Mouse (Mus musculus): Measurements from ENCODE around the gene Parp3. TPM values are rescaled to one million over a fixed set of nuclear protein-coding genes. Genes with fewer than 3 reads are reported as not detected.
A peak's percentile ranks its signal among the peaks of the same experiment; 100 is the strongest.

The Parp3 gene
- total RNA-seq, 1 experiment from 2014 or later: 15.3 TPM

DNA sequence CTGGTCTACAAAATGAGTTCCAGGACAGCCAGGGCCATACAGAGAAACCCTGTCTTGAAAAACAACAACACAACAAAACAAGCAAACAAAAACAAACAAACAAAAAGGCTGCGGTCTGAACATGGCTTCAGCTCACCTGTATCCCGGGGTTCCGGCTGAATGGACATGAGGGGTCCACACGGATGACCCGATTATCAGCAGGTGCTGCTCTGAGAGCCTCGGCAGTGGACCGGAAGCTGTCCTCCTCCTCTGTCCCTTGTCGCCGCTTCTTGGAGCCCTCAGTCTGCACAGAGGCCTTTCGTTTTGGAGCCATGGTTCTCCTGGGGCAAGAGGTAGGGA is 1.1 kb downstream of the Parp3 start, which contains the start of gene Rrp9:
TSS of gene Rrp9 (plus strand) at position 301 of the 339 bp plus-strand sequence.
- ATAC-seq (replicated peaks; ENCODE audit: low read depth, poor library complexity, severe bottlenecking): no peak

DNA sequence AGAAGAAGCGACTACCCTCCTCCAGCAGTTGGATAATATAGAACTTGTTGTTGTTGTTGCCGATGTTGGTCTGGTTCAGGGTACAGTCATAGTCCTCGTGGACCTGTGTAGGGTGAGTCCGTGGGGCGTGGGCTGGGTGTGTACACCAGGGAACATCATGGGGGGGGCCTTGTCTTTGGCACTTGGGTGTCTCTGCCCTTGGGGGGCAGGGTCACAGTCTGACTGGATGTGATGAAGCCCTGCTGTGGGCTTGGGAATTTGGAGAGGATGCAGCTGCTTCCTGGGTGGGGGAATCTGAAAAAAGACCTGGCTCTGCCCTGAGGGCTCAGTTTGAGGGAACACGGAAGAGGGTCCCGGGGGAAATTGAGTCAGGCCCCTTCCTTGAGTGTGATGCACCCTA is 1.7 kb downstream of the Parp3 start:
- no peak for ATAC-seq (replicated peaks; ENCODE audit: low read depth, poor library complexity, severe bottlenecking)

DNA sequence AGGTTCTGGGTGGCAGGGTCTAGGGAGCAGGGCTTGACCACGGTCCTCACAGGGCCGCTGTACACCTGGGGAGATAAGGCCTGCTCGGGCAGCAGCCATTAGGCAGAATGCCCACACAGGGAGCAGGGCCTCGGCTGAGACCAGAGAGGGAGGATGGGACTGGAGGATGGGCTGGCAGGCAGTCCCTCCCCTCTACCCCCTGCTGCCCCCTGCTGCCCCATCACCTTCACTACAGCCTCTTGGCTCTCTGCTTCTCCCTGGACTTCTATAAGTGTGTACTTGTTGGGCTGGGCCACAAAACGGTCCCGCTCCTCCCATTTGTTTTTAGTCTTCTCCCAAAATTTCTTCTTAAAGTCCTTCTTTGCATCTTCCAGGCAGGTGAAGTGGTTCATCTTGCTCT is 2.3 kb downstream of the Parp3 start:
- ATAC-seq (replicated peaks; ENCODE audit: low read depth, poor library complexity, severe bottlenecking): peak; percentile 31; the same call in 1 of the 2 replicates

DNA sequence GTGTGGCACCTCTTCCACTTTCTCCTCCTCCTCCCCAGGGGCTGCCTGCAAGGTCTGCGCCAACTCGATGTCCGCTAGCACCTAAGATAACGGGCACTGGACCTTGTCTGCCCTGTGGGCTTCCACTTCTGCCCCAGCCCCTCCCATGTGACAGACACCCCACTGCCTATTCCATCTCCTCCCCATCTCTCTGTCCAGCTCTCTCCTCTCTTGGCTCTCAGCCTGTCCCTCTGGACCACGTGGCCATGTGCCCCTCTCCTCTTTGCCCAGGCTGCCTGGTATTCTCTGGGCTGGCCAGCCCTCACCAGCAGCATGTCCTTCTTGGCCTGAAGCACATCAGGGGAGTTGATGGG is 3.0 kb downstream of the Parp3 start:
- no peak for ATAC-seq (replicated peaks; ENCODE audit: low read depth, poor library complexity, severe bottlenecking)

DNA sequence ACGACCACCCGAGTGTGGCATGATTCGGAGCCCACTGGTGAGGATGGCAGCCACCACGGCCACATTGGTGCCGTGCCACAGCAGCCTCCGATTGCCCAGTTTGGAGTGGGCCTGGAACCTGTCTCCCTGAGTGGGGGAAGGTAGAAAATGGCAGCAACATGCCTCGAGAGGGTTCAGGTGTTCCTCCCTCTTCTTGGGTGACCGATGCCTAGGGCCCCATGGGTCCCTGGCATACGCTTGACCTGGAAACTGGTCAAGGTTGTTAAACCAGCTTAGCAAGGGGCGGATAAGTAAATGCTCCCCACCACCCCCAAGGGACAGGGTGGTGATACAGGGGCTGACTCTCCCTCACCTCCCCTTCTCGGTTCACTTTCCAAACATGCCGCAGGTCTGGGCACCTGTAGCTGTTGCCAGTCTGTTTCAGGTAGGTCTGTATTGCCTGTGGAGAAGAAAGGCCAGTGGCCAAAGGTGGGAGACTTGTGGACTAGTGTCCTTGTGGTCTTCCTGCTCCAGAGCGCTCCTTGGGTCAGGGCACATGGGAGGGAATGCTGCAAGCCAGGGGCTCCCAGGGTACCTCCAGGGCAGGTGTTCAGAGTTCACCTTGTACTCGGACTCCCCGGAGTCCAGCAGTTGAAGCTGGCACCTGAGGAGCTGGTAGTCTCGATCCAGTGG is 3.5 kb downstream of the Parp3 start:
- ATAC-seq (replicated peaks; ENCODE audit: low read depth, poor library complexity, severe bottlenecking): no peak

DNA sequence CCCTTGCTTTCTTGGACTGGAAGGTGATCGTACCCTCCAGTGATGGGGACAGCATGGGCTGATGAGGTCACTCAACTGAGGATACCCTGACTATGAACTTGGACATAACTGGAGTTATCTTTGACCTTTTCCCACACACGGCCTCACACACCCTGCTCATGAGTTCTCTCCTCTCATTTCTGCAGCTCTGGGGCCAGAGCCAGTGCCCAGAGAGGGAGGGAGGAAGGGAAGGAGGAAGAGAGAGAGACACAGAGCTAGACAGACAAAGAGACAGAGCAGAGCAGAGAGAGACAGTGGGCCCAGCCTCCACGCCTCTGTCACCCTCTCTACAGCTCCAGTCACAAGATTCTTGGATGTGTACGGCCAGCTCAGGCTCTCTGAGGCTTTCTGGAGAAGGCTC is 4.4 kb downstream of the Parp3 start:
- no peak for ATAC-seq (replicated peaks; ENCODE audit: low read depth, poor library complexity, severe bottlenecking)

DNA sequence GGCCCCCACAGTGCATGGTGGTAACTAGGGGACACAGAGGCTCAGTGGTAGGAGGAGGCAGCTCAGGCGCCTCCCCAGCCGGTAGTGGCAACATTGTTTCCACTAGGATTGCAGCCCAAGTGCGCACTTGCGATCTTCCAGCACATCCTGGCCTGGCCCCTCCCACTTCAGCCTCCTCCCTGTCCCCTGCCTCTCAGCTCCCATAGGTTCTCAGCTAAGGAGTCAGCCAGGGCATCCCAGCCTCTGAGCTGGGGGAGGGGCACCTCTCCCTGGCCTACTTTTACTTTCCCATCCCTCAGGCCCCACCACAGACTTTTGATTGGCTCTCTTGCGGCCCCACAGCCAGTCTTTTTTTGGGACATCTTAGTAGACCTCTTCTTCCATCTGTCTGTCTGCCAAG is 4.9 kb downstream of the Parp3 start:
- ATAC-seq (replicated peaks; ENCODE audit: low read depth, poor library complexity, severe bottlenecking): no peak

DNA sequence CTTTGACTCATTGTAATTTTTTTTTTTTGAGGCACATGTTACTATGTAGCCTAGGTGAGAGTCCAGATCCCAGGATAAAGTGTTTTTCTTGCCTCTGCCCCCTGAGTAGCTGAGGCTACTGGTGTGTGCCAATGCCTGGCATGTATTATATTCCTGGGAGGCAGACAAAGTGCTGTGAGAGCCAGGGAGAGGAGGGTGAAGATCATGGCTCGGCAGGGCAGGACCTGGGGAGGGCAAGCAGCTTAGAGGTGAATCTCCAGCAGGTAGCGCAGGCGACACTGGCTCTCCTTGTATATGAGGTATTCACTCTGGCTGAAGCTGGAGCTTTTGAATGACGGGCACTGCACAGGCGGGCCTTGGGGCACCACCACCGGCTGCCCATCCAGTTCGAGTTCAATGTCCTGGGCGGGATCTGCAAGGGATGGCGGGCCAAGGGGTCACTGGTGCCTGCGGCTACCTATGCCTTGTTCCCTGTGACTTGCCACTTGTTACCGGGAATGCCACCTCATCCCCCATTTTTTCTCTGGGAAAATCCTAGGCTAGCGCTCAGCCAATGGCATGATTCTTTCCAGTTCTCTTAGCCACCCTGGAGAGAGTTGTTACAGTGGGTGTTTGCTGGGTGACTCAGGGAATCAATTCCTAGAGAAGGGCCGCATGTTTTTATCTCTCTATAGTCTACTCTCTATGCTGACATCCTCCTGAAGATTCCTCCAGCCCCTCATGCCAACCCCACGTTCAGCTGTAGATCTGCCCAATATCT is 5.6 kb downstream of the Parp3 start:
- no peak for ATAC-seq (replicated peaks; ENCODE audit: low read depth, poor library complexity, severe bottlenecking)

DNA sequence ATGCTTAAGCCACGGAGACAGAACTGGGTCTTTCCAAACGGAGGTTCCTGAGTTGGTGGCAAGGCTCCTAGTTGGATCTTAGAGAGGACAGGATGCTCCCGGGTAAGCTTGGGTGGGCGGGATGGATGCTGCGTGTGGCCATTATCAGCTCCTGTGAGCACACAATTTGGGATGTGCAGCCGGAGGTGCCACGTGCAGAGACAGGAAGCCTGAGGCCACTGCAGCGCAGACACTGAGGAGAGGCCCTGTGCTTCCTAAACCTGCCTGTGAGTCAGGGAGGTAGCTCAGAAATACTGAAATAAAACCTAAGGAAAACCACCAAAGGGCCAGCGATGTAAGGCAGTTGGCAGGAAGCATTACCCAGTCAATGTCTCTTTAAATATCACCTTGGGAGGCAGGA is 7.0 kb downstream of the Parp3 start:
- ATAC-seq (replicated peaks; ENCODE audit: low read depth, poor library complexity, severe bottlenecking): no peak

DNA sequence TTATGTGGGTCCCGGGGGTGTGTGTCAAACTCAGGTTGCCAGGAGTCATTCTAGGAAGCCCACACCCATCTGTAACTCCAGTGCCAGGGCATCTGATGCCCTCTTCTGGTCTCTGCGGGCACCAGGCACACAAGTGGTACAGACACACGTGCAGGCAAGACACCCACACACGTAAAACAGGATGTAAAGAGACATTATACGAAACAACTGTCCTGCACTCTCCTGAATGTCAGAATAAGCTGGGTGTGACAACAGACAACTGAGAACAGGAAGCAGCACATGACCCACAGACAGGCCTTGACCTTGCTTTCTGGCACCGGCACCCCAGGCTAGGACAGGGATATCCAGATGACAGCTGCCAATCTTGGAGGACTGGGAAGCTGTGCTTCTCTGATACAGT is 7.4 kb downstream of the Parp3 start:
- ATAC-seq (replicated peaks; ENCODE audit: low read depth, poor library complexity, severe bottlenecking): peak; percentile 26; the same call in 1 of the 2 replicates

DNA sequence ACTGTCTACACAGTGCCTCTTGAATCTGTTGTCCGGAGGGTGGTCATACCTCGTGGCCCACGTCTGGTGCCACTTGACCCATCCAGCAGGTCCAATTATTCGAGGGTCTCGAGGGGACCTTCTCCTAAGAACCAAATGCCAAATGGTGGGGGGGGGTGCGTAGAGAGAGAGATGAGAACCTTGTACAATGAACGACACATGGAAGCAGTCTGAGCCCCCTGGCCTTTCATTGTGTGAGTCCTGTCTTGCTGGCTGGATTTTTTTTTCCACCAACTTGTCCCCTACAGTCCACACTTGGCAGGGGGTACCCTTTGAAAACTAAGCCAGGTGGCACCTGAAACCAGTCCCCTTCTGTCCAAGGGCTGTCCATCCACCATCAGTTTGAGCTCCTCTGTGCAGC is 9.0 kb downstream of the Parp3 start:
- ATAC-seq (replicated peaks; ENCODE audit: low read depth, poor library complexity, severe bottlenecking): no peak

DNA sequence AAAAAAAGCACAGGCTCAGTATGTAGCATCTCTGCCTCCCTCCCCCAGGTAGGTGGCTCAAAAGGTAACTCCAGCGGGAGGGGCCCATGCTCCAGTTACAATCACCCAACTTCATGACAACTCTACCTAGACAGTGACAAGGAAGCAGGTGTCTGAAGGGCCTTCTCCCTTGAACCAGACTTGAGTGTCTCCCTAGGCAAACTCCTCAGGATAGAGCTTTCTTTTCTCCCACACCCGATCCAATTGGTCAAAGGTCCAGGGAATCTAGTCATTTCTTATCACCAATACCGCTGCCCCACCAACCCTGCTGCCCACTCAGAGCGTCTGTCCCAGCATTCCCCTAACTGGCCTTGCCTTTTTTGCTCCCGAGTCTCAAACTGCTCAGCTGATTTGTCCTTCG is 10.0 kb downstream of the Parp3 start:
- ATAC-seq (replicated peaks; ENCODE audit: low read depth, poor library complexity, severe bottlenecking): no peak

DNA sequence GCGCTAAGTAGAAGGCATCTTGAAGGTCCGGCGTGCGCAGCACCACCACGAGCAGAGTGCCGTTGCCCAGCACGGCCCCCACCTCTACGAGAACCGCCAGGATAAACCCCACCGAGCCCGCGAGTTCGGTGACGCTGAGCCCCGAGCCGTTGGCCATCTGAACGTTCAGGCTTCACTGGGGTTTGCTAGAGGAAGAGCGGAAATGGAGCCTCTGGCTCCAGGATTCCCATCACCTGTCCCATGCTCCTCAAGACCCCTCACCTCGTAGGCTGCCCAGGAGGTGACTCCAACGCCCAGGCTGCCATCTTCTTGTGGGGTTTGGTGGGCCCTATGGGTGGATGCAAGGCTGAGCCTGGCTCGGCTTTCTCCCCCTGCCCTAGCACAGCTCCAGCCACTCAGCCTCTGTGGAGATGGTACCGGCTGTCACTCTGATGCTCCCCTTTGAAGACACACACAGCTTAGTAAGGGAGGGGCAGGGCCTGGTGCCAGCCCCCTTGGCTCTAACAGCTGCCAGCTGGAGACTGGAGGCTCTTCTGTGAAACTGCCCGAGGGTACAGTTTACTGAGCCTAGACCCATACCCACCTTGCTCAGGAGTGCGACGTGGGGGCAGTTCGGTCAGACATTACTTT is 11.1 kb downstream of the Parp3 start, which contains the start of gene Gpr62:
TSS of gene Gpr62 (minus strand) at position 368 of the 630 bp plus-strand sequence.
- ATAC-seq (replicated peaks; ENCODE audit: low read depth, poor library complexity, severe bottlenecking): no peak

DNA sequence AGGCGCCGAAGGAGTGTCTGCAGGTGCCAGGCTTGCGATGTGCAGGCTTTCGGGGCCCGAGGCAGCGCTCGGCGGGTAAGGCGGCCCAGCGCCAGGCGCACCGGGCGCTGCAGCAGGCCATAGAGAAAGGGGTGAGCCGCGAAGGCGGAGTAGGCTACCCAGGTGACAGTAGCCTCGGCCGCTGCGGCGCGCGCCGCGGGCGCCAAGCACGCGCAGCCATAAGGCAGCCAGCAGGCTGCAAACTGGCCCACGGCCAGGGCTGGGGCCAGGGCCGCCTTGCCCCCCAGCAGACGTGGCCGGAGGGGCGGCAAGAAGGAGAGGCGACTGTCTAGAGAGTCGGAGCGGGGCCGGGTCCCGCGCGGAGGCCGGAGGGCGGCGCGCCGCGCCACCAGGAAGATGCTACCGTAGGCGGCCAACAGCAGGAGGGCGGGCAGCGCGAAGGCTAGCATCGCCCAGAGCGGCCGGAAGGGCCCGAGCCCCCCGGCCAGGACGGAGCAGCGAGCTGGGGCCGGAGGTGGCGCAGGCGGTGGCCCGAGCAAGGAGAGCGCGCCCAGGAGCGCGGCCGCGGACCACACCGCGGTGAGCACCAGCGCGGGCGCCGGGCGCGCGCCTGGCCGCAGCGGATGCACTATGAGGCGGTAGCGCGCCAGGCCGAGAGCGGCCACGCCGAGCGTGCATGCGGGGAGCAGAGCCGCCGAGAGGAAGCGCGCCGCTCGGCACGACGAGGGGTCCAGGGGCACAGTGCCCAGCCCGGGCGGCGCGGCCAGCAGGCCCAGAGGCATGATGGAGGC is 11.8 kb downstream of the Parp3 start:
- peak; percentile 26 for ATAC-seq (replicated peaks; ENCODE audit: low read depth, poor library complexity, severe bottlenecking)

DNA sequence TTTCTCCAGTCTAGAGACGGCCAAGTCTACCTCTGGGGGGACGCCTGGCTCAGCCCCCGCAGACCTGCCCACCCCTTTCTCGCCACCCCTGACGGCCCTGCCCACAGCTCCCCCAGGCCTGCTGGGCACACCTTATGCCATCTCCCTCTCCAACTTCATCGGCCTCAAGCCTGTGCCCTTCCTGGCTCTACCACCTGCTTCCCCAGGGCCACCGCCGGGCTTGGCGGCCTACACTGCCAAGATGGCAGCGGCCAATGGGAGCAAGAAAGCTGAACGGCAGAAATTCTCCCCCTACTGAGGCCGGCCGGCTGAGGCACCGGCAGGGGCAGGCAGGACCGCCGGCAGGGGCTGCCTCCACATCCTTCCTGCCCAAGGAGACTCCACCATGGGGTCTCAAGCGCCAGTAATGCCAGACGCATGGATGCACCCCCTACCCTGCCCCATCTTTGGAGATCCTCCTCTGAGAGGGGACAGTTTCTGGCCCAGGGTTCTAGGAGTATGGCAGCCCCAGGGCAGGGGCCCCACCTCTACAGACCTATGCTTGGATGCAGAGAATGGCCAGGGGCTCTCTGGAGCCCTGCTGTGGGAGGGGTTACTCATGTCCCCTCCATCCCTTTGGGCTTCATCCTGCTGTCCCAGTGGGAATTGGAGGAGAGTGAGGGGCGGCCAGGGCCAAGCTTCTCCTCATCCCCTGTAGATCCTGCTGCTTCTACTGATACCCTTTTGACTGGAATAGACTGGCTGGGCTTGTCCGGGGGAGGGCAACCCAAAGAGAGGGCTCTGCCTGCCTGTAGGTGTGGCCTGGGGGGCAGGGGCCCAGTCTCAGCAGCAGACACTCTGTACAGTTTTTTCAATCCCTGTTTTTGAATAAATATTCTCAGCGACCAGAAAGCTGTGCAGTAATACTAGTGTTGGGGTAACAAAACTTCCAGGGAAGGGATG is 13.4 kb downstream of the Parp3 start:
- no peak for ATAC-seq (replicated peaks; ENCODE audit: low read depth, poor library complexity, severe bottlenecking)

DNA sequence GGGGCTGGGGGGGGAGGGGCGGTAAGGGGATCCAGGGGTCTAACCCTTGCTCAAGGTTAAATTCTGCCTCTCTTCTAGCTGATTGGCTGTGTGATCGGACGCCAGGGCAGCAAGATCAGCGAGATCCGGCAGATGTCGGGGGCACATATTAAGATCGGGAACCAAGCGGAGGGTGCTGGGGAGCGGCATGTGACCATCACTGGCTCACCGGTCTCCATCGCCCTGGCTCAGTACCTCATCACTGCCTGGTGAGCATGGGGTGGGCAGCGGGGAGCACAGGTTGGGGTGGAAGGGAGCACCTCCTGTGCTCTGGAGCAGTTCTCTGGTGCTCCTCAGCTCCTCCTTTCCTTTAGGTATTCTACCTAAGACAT is 14.3 kb downstream of the Parp3 start:
- ATAC-seq (replicated peaks; ENCODE audit: low read depth, poor library complexity, severe bottlenecking): no peak

DNA sequence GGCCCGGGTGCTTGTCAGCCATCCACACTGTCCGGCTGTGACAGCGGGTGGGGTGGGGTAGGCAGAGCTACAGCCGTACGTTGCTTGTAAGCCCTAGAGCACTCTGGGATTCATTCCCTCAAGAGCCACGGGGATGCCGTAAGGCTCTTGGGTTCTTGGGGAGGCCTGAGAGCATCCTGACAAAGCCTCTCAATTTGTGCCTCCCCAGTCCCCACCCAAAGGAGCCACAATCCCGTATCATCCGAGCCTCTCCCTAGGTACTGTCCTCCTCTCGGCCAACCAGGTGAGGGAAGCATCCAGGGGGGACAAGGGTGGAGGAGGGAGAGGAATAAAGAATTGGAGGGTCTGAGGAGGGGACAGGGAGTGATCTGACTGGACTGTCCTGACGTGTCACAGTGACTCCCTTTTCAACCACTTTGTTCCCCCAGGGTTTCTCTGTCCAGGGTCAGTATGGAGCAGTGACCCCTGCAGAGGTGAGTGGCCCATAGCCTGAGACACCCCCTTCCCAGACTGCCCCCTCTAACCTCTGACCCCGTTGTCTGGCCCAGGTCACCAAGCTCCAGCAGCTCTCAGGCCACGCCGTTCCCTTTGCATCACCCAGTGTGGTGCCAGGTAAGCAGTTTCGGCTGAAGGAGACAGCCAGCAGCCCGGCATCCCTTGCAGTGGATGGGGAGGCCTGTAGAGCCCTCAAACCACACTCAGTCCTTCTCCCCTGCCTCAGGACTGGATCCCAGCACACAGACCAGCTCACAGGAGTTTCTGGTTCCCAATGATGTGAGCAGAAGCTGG is 14.9 kb downstream of the Parp3 start:
- ATAC-seq (replicated peaks; ENCODE audit: low read depth, poor library complexity, severe bottlenecking): no peak

DNA sequence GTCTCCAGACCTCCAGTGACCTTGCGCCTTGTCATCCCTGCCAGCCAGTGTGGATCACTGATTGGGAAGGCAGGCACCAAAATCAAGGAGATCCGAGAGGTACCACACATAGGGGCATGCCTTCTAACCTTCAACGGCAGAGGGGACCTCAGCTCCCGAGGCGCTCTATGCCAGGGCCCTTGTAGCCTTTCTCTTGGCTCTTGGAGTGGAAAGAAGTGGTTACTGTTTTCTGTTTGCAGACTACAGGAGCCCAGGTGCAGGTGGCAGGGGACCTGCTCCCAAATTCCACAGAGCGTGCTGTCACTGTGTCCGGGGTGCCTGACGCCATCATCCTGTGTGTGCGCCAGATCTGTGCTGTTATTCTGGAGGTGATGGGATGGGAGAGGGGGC is 15.7 kb downstream of the Parp3 start:
- ATAC-seq (replicated peaks; ENCODE audit: low read depth, poor library complexity, severe bottlenecking): no peak

Measured in common myeloid progenitor, adult 5-6 weeks (primary cell).